Mouse (Mus musculus): ENCODE results near the gene Exd1.

The Exd1 gene

GRCm38 (mm10) chr2:119547522-119548370 is at the start of gene Exd1, which contains the start of gene Chp1:
Gene Exd1 (minus strand): TSS chr2:119547627.
Gene Chp1 (plus strand): TSS chr2:119547697.
- peak; percentile 99 to 100 for DNase-seq

- DNase-seq = no peak
These were observed 49.4 kb upstream of the Exd1 start for GRCm38 (mm10) chr2:119596781-119597330.

GRCm38 (mm10) chr2:119595308-119595707 is 47.9 kb upstream of the Exd1 start:
- no peak for DNase-seq

- DNase-seq = peak; percentile 98 to 99
These were observed 46.9 kb upstream of the Exd1 start for GRCm38 (mm10) chr2:119594113-119594981.

GRCm38 (mm10) chr2:119593765-119594112 is 46.3 kb upstream of the Exd1 start:
- peak in 1 of 2 experiments; percentile 18 for DNase-seq

- DNase-seq = peak; percentile 14 to 28
These were observed 43.8 kb upstream of the Exd1 start for GRCm38 (mm10) chr2:119591247-119591646.

- peak; percentile 80 to 82 for DNase-seq
These were observed 40.0 kb upstream of the Exd1 start for GRCm38 (mm10) chr2:119587383-119587782.

GRCm38 (mm10) chr2:119584282-119584681 is 36.9 kb upstream of the Exd1 start:
- no peak for DNase-seq

- DNase-seq = no peak
These were observed 36.0 kb upstream of the Exd1 start for GRCm38 (mm10) chr2:119583439-119583838.

GRCm38 (mm10) chr2:119581571-119581970 is 34.1 kb upstream of the Exd1 start:
- DNase-seq = no peak

- DNase-seq = no peak
These were observed 25.0 kb upstream of the Exd1 start for GRCm38 (mm10) chr2:119572471-119572870.

GRCm38 (mm10) chr2:119566182-119566855 is 18.9 kb upstream of the Exd1 start:
- peak in 1 of 2 experiments; percentile 28 for DNase-seq

- no peak for DNase-seq
These were observed 17.9 kb upstream of the Exd1 start for GRCm38 (mm10) chr2:119565284-119565683.

- no peak for DNase-seq
These were observed 14.4 kb upstream of the Exd1 start for GRCm38 (mm10) chr2:119561794-119562193.

- DNase-seq = no peak
These were observed 11.4 kb upstream of the Exd1 start for GRCm38 (mm10) chr2:119558737-119559340.

GRCm38 (mm10) chr2:119558039-119558438 is 10.6 kb upstream of the Exd1 start:
- no peak for DNase-seq

- DNase-seq = no peak
These were observed 2.3 kb upstream of the Exd1 start for GRCm38 (mm10) chr2:119549678-119550077.

GRCm38 (mm10) chr2:119548691-119549090 is 1.3 kb upstream of the Exd1 start:
- DNase-seq = no peak

- no peak for DNase-seq
These were observed 889 bp upstream of the Exd1 start for GRCm38 (mm10) chr2:119548371-119548660.

GRCm38 (mm10) chr2:119546848-119547521 is 442 bp downstream of the Exd1 start:
- peak; percentile 87 to 93 for DNase-seq

- DNase-seq = no peak
These were observed 3.8 kb downstream of the Exd1 start for GRCm38 (mm10) chr2:119543656-119544055.

- DNase-seq = peak; percentile 81 to 84
These were observed 5.3 kb downstream of the Exd1 start for GRCm38 (mm10) chr2:119542106-119542505.
